Mouse (Mus musculus) inflammation-experienced regulatory T-cells, adult 6 months (primary cell): ENCODE results near the gene Glcci1. TPM values are rescaled to one million over a fixed set of nuclear protein-coding genes. Genes with fewer than 3 reads are reported as not detected.
A peak's percentile ranks its signal among the peaks of the same experiment; 100 is the strongest.
"Not testable (repeated sequence)": the region's sequence is repeated elsewhere in the genome, so short reads cannot be mapped to it uniquely, and the experiment has no call there.

ENCODE experiments used
- ATAC-seq: one replicate; pipeline ENCODE4 v1.8.0; 2017
- polyA plus RNA-seq, 3 experiments: library from polyadenylated mRNA; unstranded; fragments of 100-300 nt; shearing (Covaris generic); gene quantifications; one replicate each; pipeline ENCODE4 v1.2.1; 2017

Glcci1 gene
- polyA plus RNA-seq, 3 experiments from 2014 or later: 24.8 to 33.6 (median 30.3) TPM

- peak; percentile 82 for ATAC-seq
Measured at GRCm38 (mm10) chr6:8495109-8495826, 14.1 kb upstream of the Glcci1 start.

GRCm38 (mm10) chr6:8495827-8496222, 13.6 kb upstream of the Glcci1 start:
- peak; percentile 28 for ATAC-seq

GRCm38 (mm10) chr6:8497234-8497867, 12.0 kb upstream of the Glcci1 start:
- no peak for ATAC-seq

- ATAC-seq: no peak
Measured at GRCm38 (mm10) chr6:8497868-8498257, 11.5 kb upstream of the Glcci1 start.

- no peak for ATAC-seq
Measured at GRCm38 (mm10) chr6:8498961-8499360, 10.4 kb upstream of the Glcci1 start.

- ATAC-seq: no peak
Measured at GRCm38 (mm10) chr6:8503953-8504352, 5.4 kb upstream of the Glcci1 start.

GRCm38 (mm10) chr6:8504521-8505228, 4.7 kb upstream of the Glcci1 start:
- peak; percentile 67 for ATAC-seq

GRCm38 (mm10) chr6:8506631-8507030, 2.8 kb upstream of the Glcci1 start:
- ATAC-seq: no peak

GRCm38 (mm10) chr6:8508883-8509536, 390 bp upstream of the Glcci1 start:
- ATAC-seq: peak; percentile 82

GRCm38 (mm10) chr6:8509961-8510863, 812 bp downstream of the Glcci1 start:
- peak; percentile 5 for ATAC-seq

- peak; percentile 10 for ATAC-seq
Measured at GRCm38 (mm10) chr6:8510864-8511428, 1.5 kb downstream of the Glcci1 start.

- ATAC-seq: no peak
Measured at GRCm38 (mm10) chr6:8511447-8511846, 2.0 kb downstream of the Glcci1 start.

GRCm38 (mm10) chr6:8512416-8512815, 3.0 kb downstream of the Glcci1 start:
- ATAC-seq: no peak

- no peak for ATAC-seq
Measured at GRCm38 (mm10) chr6:8519687-8520086, 10.3 kb downstream of the Glcci1 start.

- ATAC-seq: no peak
Measured at GRCm38 (mm10) chr6:8521231-8521630, 11.8 kb downstream of the Glcci1 start.

GRCm38 (mm10) chr6:8524717-8525116, 15.3 kb downstream of the Glcci1 start:
- ATAC-seq: peak; percentile 63

GRCm38 (mm10) chr6:8531104-8531894, 21.9 kb downstream of the Glcci1 start:
- no peak for ATAC-seq

- ATAC-seq: no peak
Measured at GRCm38 (mm10) chr6:8536944-8537343, 27.5 kb downstream of the Glcci1 start.

- not testable (repeated sequence) for ATAC-seq
Measured at GRCm38 (mm10) chr6:8541531-8541930, 32.1 kb downstream of the Glcci1 start.

GRCm38 (mm10) chr6:8544822-8545221, 35.4 kb downstream of the Glcci1 start:
- no peak for ATAC-seq

- ATAC-seq: no peak
Measured at GRCm38 (mm10) chr6:8545780-8546179, 36.4 kb downstream of the Glcci1 start.
